Mouse (Mus musculus): ENCODE measurements around the gene Gtf3c4.

Gene Gtf3c4

DNA sequence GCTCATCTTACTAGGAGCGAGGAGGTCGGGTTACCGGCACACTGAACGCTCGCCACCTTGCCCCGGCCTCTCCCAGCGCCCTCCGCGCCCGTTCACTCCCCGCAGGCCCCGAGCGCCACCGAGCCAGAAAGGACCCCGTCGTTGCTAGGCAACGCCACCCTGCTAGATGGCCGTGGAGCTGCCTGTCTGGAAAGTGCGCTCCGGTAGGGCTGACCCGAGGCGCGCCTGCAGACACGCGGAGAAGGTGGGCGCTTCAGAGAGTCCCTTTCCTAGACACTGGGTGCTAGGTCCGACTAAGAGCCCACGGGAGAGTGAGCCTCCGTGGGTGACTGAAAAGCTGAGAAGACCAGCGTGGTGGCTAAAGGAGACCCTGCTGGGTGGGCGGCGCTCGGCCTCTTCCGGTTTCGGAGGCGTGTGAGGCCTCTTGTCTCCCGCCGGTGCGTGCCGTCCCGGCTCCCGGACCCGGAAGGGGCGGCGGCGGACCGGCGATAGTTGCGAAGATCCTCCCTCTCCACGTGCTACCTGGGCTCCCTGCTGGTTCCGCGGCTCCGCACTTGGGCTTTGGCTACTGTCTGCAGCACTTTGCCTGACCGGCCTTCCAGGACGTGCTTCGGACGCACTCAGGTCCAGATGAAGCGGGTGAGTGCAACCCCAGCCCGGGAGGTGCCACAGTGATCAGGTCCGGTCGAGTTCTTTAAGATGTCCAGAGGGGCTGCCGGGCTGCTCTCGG is at the start of gene Gtf3c4, which contains the start of gene Ddx31:
Gene Gtf3c4, minus strand, starts transcription at position 139 of the 730 bp plus-strand sequence.
Gene Ddx31, plus strand, starts transcription at position 185 of the 730 bp plus-strand sequence.
- in situ Hi-C loops (cut with MseI, MboI): no loop called here

- in situ Hi-C loops (cut with MseI, MboI): no loop called here
Observed at GRCm38 (mm10) chr2:28884914-28885313, 44.8 kb upstream of the Gtf3c4 start.

DNA sequence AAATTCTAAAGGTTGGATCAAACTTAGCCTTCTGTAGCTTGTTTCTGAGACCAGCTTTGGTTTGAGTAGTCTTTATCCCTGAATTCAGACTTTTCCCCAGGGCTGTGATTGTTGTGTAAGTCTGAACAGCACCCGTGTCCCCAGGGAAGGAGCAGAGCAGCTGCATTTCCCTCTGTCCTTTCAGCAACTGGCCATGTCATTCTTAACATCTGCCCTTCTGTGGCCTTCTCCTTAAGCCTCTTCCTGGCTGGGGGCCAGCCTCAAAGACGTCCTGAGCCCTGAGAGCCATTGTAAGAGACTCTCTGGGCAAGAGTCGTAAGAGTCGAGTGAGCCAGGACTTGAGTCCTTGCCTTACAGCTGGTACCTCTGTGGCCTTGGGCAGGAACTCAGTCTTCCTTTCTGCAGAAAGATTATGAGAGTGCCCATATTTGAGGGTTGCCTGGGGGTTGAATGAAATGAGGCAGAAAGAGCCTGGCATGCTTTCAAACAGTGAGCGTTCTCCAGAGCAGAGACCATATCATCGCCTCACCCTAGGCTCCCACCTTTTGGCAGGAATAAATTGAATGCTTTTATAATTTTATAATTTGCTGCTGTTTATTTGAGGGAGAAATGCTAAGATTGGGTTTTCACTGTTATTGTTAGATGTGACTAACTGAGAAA is 42.8 kb upstream of the Gtf3c4 start:
- in situ Hi-C loops (cut with MseI, MboI): no loop called here

- in situ Hi-C loops (cut with MseI, MboI): no loop called here
Observed at GRCm38 (mm10) chr2:28882047-28882446, 41.9 kb upstream of the Gtf3c4 start.

DNA sequence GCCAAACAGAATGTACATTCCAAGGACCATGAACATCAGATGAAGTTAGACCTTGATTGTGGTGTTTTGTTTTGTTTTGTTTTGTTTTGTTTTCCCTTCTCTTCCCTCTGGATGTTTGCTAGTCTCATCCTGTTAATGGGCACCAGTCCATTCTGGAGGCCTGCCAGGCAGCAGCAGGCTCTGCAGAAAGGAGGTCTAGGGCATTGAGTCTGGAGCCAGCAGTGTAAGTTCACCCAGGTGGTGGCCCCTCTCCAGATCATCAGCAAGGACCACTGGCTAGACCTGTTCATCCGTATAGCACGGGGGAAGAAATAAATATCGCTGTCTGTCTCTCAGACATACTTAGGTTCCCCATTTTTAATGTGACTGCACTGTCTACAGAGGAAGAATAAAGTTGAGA is 41.1 kb upstream of the Gtf3c4 start:
- in situ Hi-C loops (cut with MseI, MboI): no loop called here

GRCm38 (mm10) chr2:28875554-28875953 is 35.4 kb upstream of the Gtf3c4 start:
- in situ Hi-C loops (cut with MseI, MboI): no loop called here

DNA sequence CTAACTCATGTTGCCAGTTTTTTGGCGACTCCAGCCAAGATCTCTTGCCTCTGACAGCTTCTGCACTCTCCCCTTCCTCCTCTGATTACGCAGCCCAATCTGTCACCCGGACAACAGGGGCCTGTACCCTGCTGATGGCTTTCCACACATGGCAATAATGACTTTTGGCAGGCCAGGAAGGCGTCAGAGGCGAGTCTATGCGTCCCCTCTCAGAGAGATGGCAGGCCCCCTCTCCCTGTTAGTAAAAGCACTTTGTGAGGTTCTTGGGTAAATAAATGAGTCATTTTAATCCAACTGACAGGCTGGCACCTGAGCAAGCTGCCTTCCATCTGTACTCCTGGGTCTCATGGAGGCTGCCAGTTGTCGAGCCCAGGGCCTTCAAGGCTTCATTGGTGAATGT is 27.3 kb upstream of the Gtf3c4 start:
- in situ Hi-C loops (cut with MseI, MboI): no loop called here

GRCm38 (mm10) chr2:28863857-28864256 is 23.7 kb upstream of the Gtf3c4 start:
- in situ Hi-C loops (cut with MseI, MboI): no loop called here

DNA sequence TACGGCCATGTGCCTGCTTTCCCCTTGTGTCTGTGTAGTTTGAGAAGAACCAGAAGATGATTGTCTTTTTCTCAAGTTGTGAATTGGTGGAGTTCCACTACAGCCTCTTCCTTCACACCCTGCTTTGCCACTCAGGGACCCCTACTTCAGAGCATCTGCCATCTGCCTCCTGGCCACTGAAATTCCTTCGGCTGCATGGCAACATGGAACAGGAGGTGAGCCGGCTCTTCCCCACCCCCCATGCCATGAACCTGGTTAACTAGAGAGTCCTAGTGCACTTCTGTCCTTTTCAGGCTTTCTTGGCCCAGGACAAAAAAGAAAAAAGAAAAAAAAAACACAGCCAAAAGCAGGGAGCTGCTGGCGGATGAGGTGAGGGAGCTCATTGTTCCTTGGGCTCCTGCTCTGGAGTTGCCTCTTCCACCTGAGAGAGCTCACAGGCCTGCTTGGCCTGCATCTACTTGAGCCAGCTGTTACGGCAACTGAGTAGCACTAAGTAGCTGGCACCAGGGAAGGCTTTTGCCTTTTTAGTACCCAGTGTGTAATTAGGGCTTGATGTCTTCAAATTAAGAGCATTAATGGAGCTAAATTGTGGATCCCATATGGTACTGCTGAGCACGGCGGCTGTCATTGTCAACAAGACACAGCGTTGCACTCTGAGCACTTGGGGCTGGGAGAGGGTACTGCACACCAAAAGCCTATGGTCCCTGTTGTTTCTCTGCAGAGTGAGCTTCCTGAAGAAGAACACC is 20.7 kb upstream of the Gtf3c4 start:
- in situ Hi-C loops (cut with MseI, MboI): no loop called here

DNA sequence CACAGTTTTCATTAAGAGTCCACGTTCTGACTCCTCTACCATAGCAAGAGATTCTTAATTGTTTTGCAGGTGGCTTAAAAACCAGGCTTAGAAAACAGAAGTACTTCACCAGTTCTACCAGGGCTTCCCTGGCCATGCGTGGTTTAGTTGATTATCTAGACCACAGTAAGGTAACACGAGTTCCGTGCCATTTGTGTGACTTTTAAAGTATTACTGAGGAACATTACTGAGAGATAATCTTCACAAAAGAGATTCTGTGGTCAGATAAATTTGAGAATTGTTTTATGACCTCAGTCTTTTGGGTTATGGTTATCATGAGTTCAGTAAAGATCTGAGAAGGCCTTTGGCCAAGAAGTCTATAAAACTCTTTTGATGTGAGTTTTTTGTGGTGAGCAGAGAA is 19.1 kb upstream of the Gtf3c4 start:
- in situ Hi-C loops (cut with MseI, MboI): no loop called here

GRCm38 (mm10) chr2:28855773-28856172 is 15.6 kb upstream of the Gtf3c4 start:
- in situ Hi-C loops (cut with MseI, MboI): no loop called here

DNA sequence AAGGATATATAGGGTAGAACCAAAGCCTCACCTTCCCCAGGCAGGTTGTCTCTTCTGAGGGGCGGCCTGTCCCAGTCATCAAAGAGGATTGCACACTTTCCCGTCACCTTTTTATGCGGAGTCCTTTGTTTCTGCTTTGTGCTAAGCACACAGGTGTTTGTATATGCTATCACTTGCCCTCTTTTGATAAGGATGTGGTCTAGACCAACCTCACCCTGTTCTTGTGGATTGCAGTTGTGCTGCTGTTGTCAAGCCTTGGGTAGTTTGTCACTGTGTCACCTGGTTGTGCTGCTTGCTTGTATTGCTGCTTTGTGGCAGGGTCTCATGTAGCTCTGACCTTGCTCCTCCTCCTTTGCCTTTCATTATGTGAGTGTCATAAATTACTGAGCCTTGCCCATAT is 12.4 kb upstream of the Gtf3c4 start:
- in situ Hi-C loops (cut with MseI, MboI): no loop called here

GRCm38 (mm10) chr2:28848879-28849278 is 8.7 kb upstream of the Gtf3c4 start:
- in situ Hi-C loops (cut with MseI, MboI): no loop called here

- in situ Hi-C loops (cut with MseI, MboI): no loop called here
Observed at GRCm38 (mm10) chr2:28842042-28842441, 1.9 kb upstream of the Gtf3c4 start.

- in situ Hi-C loops (cut with MseI, MboI): no loop called here
Observed at GRCm38 (mm10) chr2:28839501-28840221, 499 bp downstream of the Gtf3c4 start.

DNA sequence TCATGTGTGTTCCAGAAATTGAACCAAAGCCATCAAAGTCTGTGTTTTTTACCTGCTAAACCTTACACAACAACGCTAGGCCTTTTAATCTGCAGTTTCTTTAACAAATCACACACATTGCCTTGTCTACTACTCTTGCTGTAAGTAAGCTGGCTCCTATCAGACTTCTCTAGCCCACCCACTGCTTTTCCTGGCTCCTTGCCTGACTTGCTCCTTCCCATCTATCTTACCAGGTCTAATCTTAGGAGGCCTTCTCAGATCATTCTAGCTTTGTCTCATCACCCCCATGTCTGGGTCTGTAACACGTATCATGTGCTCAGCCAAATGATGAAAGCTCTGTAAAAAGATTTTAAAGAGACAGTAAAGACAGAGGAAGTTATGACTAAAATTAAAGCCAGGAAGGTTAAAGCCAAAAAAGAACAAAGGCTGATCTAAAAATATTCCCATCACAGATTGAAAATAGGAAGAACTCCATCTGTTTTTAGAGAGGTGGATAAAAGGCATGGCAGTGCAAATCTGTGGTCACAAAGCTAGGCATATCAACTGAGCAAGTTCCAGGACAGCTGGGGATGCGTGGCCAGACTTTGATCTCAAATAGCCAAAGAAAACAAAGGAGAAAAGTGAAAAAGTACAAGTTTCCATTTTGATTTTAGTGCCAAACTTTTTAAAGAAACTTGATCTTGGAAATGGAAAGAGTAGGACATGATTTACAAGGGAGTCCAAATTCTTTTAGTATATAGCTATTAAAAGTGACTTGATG is 3.8 kb downstream of the Gtf3c4 start:
- in situ Hi-C loops (cut with MseI, MboI): no loop called here

GRCm38 (mm10) chr2:28829265-28829664 is 10.9 kb downstream of the Gtf3c4 start:
- in situ Hi-C loops (cut with MseI, MboI): no loop called here

- in situ Hi-C loops (cut with MseI, MboI): no loop called here
Observed at GRCm38 (mm10) chr2:28818866-28819265, 21.3 kb downstream of the Gtf3c4 start.

GRCm38 (mm10) chr2:28810260-28811013 is 29.7 kb downstream of the Gtf3c4 start:
- in situ Hi-C loops (cut with MseI, MboI): no loop called here

DNA sequence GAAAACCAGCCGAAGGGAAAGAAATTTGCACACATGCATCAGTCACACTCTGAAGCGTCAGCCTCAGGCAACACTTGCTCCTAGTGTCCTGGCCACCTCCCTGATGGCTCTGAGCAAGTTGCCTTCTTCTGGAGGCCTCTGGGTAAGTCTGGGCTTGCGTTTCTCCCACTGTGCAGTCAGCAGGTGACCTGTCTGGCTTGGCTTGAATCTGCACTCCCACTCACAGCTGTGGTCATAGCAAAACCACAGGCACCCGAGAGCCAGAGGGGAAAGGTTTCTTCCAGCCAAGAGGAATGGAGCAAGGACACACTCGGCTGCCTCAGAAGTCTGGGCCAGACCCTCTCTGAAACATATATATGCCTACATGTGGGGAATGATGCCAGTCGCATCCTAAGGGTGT is 31.3 kb downstream of the Gtf3c4 start:
- in situ Hi-C loops (cut with MseI, MboI): no loop called here

Measured in mouse trophoblast stem cell (cell line).